Comparison of ENCODE assay signal across 15 mouse cellular contexts in genomic region chr5:106264536-106264935, GRCm38 (mm10).
"Had no signal": no experiment of that assay in that cellular context is flagged by ENCODE, and none has a peak within 500 bp of the region (broad histone marks: within the 10 kb centered on the region; RNA-seq: fewer than 3 reads in every experiment).

No protein-coding gene starts in this region.

- H3K4me3 ChIP-seq: kidney, embryonic 15.5 days; limb, embryonic 15.5 days; liver, embryonic 12.5 days; midbrain, embryonic 12.5 days; myocyte; neural tube, embryonic 15.5 days; stomach, embryonic 15.5 days had no signal

- ATAC-seq: liver, embryonic 12.5 days had no signal

- H3K27me3 ChIP-seq: kidney, embryonic 15.5 days; limb, embryonic 15.5 days; liver, embryonic 12.5 days; midbrain, embryonic 12.5 days; neural tube, embryonic 15.5 days; stomach, embryonic 15.5 days had no signal

- DNase-seq: kidney, adult 2 months; kidney, postnatal 25 days; layer of hippocampus, adult 9-11 months; layer of hippocampus, postnatal 36 days; lung, postnatal 4 days; right cerebral cortex, postnatal 14 days; thymus, adult 2 months; thymus, postnatal 25 days had no signal

- H3K27ac ChIP-seq: kidney, embryonic 15.5 days; limb, embryonic 15.5 days; liver, embryonic 12.5 days; midbrain, embryonic 12.5 days; neural tube, embryonic 15.5 days; stomach, embryonic 15.5 days had no signal

- H3K4me1 ChIP-seq: limb, embryonic 15.5 days; liver, embryonic 12.5 days; midbrain, embryonic 12.5 days; neural tube, embryonic 15.5 days; stomach, embryonic 15.5 days had no signal

- H3K36me3 ChIP-seq: kidney, embryonic 15.5 days; limb, embryonic 15.5 days; liver, embryonic 12.5 days; midbrain, embryonic 12.5 days; neural tube, embryonic 15.5 days; stomach, embryonic 15.5 days had no signal

- H3K9ac ChIP-seq: kidney, embryonic 15.5 days; limb, embryonic 15.5 days; liver, embryonic 12.5 days; midbrain, embryonic 12.5 days; neural tube, embryonic 15.5 days; stomach, embryonic 15.5 days had no signal

- H3K4me2 ChIP-seq: kidney, embryonic 15.5 days; limb, embryonic 15.5 days; liver, embryonic 12.5 days; midbrain, embryonic 12.5 days; neural tube, embryonic 15.5 days; stomach, embryonic 15.5 days had no signal

- H3K9me3 ChIP-seq: kidney, embryonic 15.5 days; limb, embryonic 15.5 days; liver, embryonic 12.5 days; midbrain, embryonic 12.5 days; neural tube, embryonic 15.5 days; stomach, embryonic 15.5 days had no signal
